In the genomic region with DNA sequence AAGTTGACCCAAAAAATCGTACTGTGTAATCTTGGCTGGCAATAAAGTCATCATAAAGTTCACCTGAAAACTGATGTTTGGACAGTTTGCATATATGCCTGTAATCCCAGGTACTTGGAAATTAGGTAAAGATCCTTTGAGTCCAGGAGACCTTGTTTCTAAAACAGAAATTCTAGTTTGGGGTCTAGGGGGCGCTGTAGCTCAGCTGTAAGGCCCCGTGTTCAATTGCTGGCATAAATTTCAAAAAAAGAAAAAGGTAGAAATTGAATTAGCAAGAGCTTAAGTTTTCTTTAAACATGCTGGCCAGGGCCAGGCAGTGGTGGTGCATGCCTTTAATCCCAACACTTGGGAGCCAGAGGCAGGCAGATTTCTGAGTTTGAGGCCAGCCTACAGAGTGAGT, we compare ENCODE assay signal across 9 mouse cellular contexts. TPM values are rescaled to one million over a fixed set of nuclear protein-coding genes. Genes with fewer than 3 reads are reported as not detected.
DNase-seq lines count a peak whose midpoint lies in the region; ATAC-seq and TF ChIP-seq lines count a peak whose summit lies in the region.
"Had no signal": no experiment of that assay in that cellular context is flagged by ENCODE, and none has a peak within 500 bp of the region (broad histone marks: within the 10 kb centered on the region; RNA-seq: fewer than 3 reads in every experiment).

No protein-coding gene starts in this region.

- 36% methylated on average over 3 of the region's 3 CpGs for WGBS in hindbrain, postnatal 0 days
- 38% methylated on average over 3 of the region's 3 CpGs for WGBS in hindbrain, embryonic 10.5 days
- WGBS in midbrain, embryonic 10.5 days, result 46% methylated on average over 3 of the region's 3 CpGs

- H3K27ac ChIP-seq in hindbrain, postnatal 0 days, result no peak overlapping the region
- H3K27ac ChIP-seq in hindbrain, embryonic 10.5 days, result no peak overlapping the region
- no peak overlapping the region for H3K27ac ChIP-seq in midbrain, embryonic 10.5 days (replicated peaks)

- peak; percentile 58 for TF ChIP-seq CTCF in hindbrain, postnatal 0 days (IDR thresholded peaks at IDR 0.05; ENCODE audit: low read depth)

- H3K27me3 ChIP-seq in hindbrain, postnatal 0 days (ENCODE audit: insufficient read depth, low read length), result no peaks in the 10 kb centered on the region
- H3K27me3 ChIP-seq in hindbrain, embryonic 10.5 days (ENCODE audit: insufficient read depth, poor library complexity, severe bottlenecking), result no peaks in the 10 kb centered on the region
- H3K27me3 ChIP-seq in midbrain, embryonic 10.5 days (ENCODE audit: low read depth, poor library complexity, severe bottlenecking), result no peaks in the 10 kb centered on the region
- H3K27me3 ChIP-seq: megakaryocyte, embryonic 14.5 days had no signal

- peaks cover 23% of the 10 kb centered on the region for H3K36me3 ChIP-seq in hindbrain, postnatal 0 days (ENCODE audit: insufficient read depth, low read length)
- peaks cover 55% of the 10 kb centered on the region for H3K36me3 ChIP-seq in hindbrain, embryonic 10.5 days
- peaks cover 52% of the 10 kb centered on the region for H3K36me3 ChIP-seq in midbrain, embryonic 10.5 days

- no peaks in the 10 kb centered on the region for H3K9me3 ChIP-seq in hindbrain, postnatal 0 days (ENCODE audit: low read length)
- H3K9me3 ChIP-seq in hindbrain, embryonic 10.5 days, result no peaks in the 10 kb centered on the region
- H3K9me3 ChIP-seq in midbrain, embryonic 10.5 days (replicated peaks), result no peaks in the 10 kb centered on the region
- H3K9me3 ChIP-seq: megakaryocyte, embryonic 14.5 days had no signal

- H3K9ac ChIP-seq in hindbrain, postnatal 0 days (replicated peaks; ENCODE audit: low read length), result no peak overlapping the region

- H3K4me3 ChIP-seq in hindbrain, postnatal 0 days (ENCODE audit: low read length), result no peak overlapping the region
- H3K4me3 ChIP-seq in hindbrain, embryonic 10.5 days, result no peak overlapping the region
- H3K4me3 ChIP-seq in midbrain, embryonic 10.5 days, result no peak overlapping the region
- H3K4me3 ChIP-seq: megakaryocyte, embryonic 14.5 days had no signal

- no peak overlapping the region for H3K4me2 ChIP-seq in hindbrain, postnatal 0 days (ENCODE audit: low read depth, low read length)

- ATAC-seq in hindbrain, postnatal 0 days, result no peak

- DNase-seq in hindbrain, postnatal 0 days (ENCODE audit: low spot score), result peak; percentile 44
- DNase-seq in hindbrain, embryonic 10.5 days (ENCODE audit: low spot score), result no peak
- peak; percentile 43 for DNase-seq in 3T3-L1 (ENCODE audit: low read depth, low spot score)
- DNase-seq in CD4-positive helper T cell, adult 2 months (ENCODE audit: low read depth, low spot score), result peak; percentile 48
- peak; percentile 16 for DNase-seq in embryo, embryonic 11 days
- peak; percentile 55 for DNase-seq in thymus, postnatal 14 days
- no peak for DNase-seq in frontal cortex, postnatal 14 days (ENCODE audit: low spot score in 2 of 2)
- no peak for DNase-seq in midbrain, embryonic 10.5 days (ENCODE audit: low spot score)

- H3K4me1 ChIP-seq in hindbrain, postnatal 0 days (ENCODE audit: insufficient read depth, low read length), result no peaks in the 10 kb centered on the region
- peaks cover 9% of the 10 kb centered on the region for H3K4me1 ChIP-seq in hindbrain, embryonic 10.5 days (replicated peaks)
- peaks cover 10% of the 10 kb centered on the region for H3K4me1 ChIP-seq in midbrain, embryonic 10.5 days

RNA-seq across cellular contexts. Expression of gene Rbx1, which starts 9.6 kb away (rescaled TPM):
- 122 and 127 TPM in 2 replicates for total RNA-seq in hindbrain, postnatal 0 days (2014; rRNA removed)
- polyA plus RNA-seq in hindbrain, postnatal 0 days (2015; fragmentation: Nextera tagmentation; extraction: Ambion mirVana), result 446 and 451 TPM in 2 replicates
- 622 and 639 TPM in 2 replicates for polyA plus RNA-seq in hindbrain, embryonic 10.5 days (2016; fragmentation: Nextera tagmentation; extraction: Ambion mirVana)
- 631 and 635 TPM in 2 replicates for polyA plus RNA-seq in midbrain, embryonic 10.5 days (2016; fragmentation: Nextera tagmentation; extraction: Ambion mirVana)

Comparison
In these comparisons a context has a peak if more than half of its experiments do, and no peak if none do; other contexts are left out.
1. DNase-seq: peak in hindbrain, postnatal 0 days (single experiment), 3T3-L1 (single experiment), CD4-positive helper T cell, adult 2 months (single experiment), embryo, embryonic 11 days (single experiment) and thymus, postnatal 14 days (single experiment); none in hindbrain, embryonic 10.5 days (single experiment), frontal cortex, postnatal 14 days (0 of 2) and midbrain, embryonic 10.5 days (single experiment).